Mouse (Mus musculus): ENCODE measurements around the gene Gm12258. TPM values are rescaled to one million over a fixed set of nuclear protein-coding genes. Genes with fewer than 3 reads are reported as not detected.

The Gm12258 gene
- 1 to 10 TPM in 1 of 2 experiments, under 1 TPM in 1; 0.11 to 2.9 TPM for polyA plus RNA-seq (2012; fragmentation: generic; extraction: Trizol)

DNA sequence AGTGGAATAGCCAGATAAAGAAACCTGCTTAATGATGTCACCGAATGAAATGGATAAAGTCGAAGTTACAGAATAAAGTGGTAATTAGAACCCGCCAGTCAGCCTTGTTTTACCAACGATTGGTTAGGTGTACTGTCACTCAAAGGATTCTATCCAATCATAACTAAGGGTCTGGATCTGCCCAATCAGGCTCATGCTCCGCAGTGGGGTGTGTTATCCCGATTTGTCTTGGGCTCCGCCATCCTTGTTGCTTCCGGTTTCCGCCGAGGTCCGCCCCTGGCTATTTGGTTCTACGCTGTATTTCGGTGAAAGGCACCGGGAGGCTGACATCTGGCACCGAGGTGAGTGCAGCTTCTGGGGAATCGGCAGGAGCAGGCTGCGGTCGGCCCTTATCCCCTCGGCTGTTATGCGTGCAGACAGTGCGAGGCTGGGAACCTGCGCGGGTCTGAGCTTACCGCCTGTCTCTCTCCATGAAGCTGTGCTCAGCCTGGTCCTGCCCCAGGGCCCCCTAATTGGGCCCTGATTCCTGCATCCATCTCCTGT lies at the start of gene Gm12258:
TSS of gene Gm12258 (plus strand) at position 240 of the 543 bp plus-strand sequence.

DNA sequence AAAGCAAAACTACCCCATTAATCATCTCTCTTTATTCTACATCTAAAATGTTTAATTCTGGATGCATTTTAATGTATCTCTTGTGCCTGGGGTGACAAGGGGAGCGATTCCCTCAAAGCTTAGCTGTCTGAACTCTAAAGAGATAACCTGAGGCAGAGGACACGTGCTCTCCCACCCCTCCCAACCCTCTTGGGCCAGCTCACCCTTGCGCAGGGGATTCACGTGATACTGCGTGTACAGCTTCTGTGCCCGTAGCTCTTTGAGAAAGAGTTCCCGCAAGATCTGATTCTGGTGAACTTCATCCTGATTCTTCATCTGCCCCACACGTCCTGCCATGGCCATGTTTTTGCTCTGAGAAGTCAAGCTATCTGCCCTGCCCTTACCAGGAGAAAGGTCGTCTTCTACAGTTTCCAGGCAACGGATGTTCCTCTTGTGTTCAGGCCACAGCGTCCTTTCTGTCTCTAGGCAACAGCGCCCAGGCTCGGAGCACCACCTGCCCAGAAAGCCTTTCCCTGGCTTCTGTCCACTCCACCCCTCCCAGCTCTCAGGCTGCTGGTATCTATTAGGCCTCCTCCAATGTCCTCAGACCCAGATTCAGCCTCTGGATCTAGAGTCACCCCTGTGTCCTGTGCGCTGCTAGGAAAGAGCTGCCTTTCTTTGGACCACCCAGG lies 45.3 kb upstream of the Gm12258 start, which contains the start of gene Fam183b:
TSS of gene Fam183b (minus strand) at position 403 of the 671 bp plus-strand sequence.

GRCm38 (mm10) chr11:58814700-58815099 lies 32.3 kb upstream of the Gm12258 start, which contains the start of gene Olfr313:
Gene Olfr313, plus strand, starts transcription at chr11:58815000.

GRCm38 (mm10) chr11:58828937-58829336 lies 18.0 kb upstream of the Gm12258 start, which contains the start of gene Olfr312:
Gene Olfr312, plus strand, starts transcription at chr11:58829237.

DNA sequence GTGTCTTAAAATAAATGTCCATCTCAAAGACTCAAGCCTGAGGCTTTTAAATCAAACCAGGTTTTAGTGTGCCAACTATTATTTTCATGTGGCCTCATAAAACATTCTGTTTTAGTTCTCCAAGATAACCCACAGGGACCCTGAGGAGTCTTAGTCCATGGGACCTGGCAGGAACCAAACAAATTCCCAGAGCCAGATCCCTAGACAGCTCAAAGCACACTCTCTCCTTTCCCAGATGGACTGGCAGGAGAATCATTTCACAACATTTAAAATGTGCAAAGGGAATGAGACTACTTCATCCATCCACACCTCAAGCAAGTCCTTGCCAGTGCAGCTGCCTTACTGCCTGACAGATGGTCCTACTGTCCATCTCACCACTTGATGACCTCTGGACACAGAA lies 8.0 kb upstream of the Gm12258 start, which contains the start of gene Olfr311:
TSS of gene Olfr311 (plus strand) at position 301 of the 400 bp plus-strand sequence.

DNA sequence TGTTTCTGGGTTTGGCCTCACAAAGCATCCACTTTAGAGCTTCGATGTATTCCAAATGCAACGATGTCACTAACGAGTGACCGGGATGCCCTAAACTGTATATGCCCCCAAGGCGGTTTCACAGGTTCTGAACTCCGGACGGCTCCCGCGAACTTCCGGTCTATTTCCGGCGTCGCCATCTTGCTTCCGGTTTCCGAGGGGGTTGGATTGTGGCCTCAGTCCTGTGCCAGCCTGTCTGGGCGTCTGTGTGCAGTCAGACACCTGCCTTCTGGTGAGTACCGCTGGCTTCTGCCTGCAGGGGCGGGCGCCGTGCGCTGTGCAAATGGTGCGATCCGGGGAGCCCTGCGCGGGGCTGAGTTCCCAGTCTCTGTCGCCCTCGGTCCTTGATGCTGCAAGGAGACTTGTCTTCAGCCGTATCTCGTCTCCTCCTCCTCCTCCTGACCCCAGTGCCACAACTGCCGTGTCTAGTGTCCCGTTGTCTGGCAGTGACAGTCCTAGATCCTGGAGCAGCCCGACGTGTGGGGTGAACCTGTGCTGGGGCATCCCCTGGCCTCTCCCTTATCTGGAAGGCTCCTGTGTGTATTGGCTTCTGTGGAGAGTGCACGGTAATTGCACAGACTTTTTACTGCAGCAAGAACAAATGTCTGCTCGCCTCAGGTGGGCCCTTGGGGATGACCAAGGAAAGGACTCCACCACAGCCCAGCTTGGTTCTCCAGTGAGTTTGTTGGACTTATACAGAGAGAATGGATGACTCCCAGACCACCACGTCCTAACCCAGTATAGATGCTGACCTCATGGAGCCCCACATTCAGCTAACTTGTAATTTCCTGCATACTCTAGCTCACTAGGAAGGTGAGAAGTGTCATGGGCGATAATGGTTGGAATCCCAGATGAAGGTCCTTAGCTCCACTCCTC lies 20.3 kb downstream of the Gm12258 start, which contains the start of gene 2810021J22Rik:
TSS of gene 2810021J22Rik (plus strand) at position 178 of the 915 bp plus-strand sequence.

GRCm38 (mm10) chr11:58903511-58904409 lies 56.8 kb downstream of the Gm12258 start, which contains the start of gene Zfp39:
Gene Zfp39, minus strand, starts transcription at chr11:58904225.

Other genes starting within 250 kb of the Gm12258 start
- not detected for gene 2210407C18Rik, start 231.1 kb upstream of the Gm12258 start, polyA plus RNA-seq (2012; fragmentation: generic; extraction: Trizol)
- not detected for gene Olfr323, start 216.7 kb upstream of the Gm12258 start, polyA plus RNA-seq (2012; fragmentation: generic; extraction: Trizol)
- gene Trim58, start 206.7 kb upstream of the Gm12258 start, polyA plus RNA-seq (2012; fragmentation: generic; extraction: Trizol) = not detected
- not detected for gene Olfr322, start 188.4 kb upstream of the Gm12258 start, polyA plus RNA-seq (2012; fragmentation: generic; extraction: Trizol)
- gene Olfr320, start 166.1 kb upstream of the Gm12258 start, polyA plus RNA-seq (2012; fragmentation: generic; extraction: Trizol) = not detected
- not detected for gene Olfr319, start 148.0 kb upstream of the Gm12258 start, polyA plus RNA-seq (2012; fragmentation: generic; extraction: Trizol)
- not detected for gene Olfr318, start 123.1 kb upstream of the Gm12258 start, polyA plus RNA-seq (2012; fragmentation: generic; extraction: Trizol)
- not detected for gene Olfr317, start 107.9 kb upstream of the Gm12258 start, polyA plus RNA-seq (2012; fragmentation: generic; extraction: Trizol)
- not detected for gene Olfr316, start 94.4 kb upstream of the Gm12258 start, polyA plus RNA-seq (2012; fragmentation: generic; extraction: Trizol)
- not detected for gene Olfr315, start 74.0 kb upstream of the Gm12258 start, polyA plus RNA-seq (2012; fragmentation: generic; extraction: Trizol)
- not detected for gene Olfr314, start 64.2 kb upstream of the Gm12258 start, polyA plus RNA-seq (2012; fragmentation: generic; extraction: Trizol)
- gene Fam183b, start 45.2 kb upstream of the Gm12258 start, polyA plus RNA-seq (2012; fragmentation: generic; extraction: Trizol) = not detected
- gene Olfr313, start 32.2 kb upstream of the Gm12258 start, polyA plus RNA-seq (2012; fragmentation: generic; extraction: Trizol) = not detected
- gene Olfr312, start 17.9 kb upstream of the Gm12258 start, polyA plus RNA-seq (2012; fragmentation: generic; extraction: Trizol) = not detected
- not detected for gene Olfr311, start 7.9 kb upstream of the Gm12258 start, polyA plus RNA-seq (2012; fragmentation: generic; extraction: Trizol)
- 1 to 10 TPM in 1 of 2 experiments, under 1 TPM in 1; 0.29 to 1.5 TPM for gene 2810021J22Rik, start 20.1 kb downstream of the Gm12258 start, polyA plus RNA-seq (2012; fragmentation: generic; extraction: Trizol)
- gene Zfp39, start 57.1 kb downstream of the Gm12258 start, polyA plus RNA-seq (2012; fragmentation: generic; extraction: Trizol) = 1 to 10 TPM in 1 of 2 experiments, under 1 TPM in 1; 0.09 to 1.9 TPM
- gene Btnl10, start 70.8 kb downstream of the Gm12258 start, polyA plus RNA-seq (2012; fragmentation: generic; extraction: Trizol) = not detected
- gene Rnf187, start 91.8 kb downstream of the Gm12258 start, polyA plus RNA-seq (2012; fragmentation: generic; extraction: Trizol) = 100 to 1,000 TPM; 296 to 362 TPM
- under 1 TPM; 0.05 to 0.38 TPM for gene Hist3h2ba, start 101.8 kb downstream of the Gm12258 start, polyA plus RNA-seq (2012; fragmentation: generic; extraction: Trizol)
- 10 to 100 TPM in 1 of 2 experiments, 1 to 10 TPM in 1; 3.7 to 31.0 TPM for gene Hist3h2a, start 107.5 kb downstream of the Gm12258 start, polyA plus RNA-seq (2012; fragmentation: generic; extraction: Trizol)
- gene Trim17, start 107.5 kb downstream of the Gm12258 start, polyA plus RNA-seq (2012; fragmentation: generic; extraction: Trizol) = under 1 TPM; 0.05 to 0.61 TPM
- gene Trim11, start 130.9 kb downstream of the Gm12258 start, polyA plus RNA-seq (2012; fragmentation: generic; extraction: Trizol) = 10 to 100 TPM in 1 of 2 experiments, 1 to 10 TPM in 1; 6.5 to 24.8 TPM

Data from C3H10T1/2 (cell line).